Mouse (Mus musculus): Measurements from ENCODE around the gene Il12b.

DNA sequence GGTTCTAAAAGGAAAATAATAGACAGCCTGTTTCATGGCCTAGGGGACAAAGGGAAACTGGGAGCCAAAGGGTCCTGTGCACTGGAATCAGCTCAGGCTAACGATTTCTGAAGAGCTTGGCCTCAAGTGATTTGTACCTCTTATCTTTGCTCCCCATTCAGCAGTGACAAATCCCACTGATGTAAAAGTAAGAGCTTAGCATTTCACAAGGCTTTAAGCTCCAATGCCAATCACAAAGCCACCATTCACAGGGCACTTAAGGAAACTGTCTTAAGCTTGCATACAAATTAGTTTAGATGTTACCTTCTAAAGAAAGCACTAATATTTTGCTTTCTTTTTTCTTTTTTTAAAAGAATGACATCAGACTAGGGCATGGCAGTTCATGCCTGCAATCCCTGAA, 6.1 kb downstream of the Il12b start:
- no peak for TF ChIP-seq CTCF (IDR thresholded peaks at IDR 0.05; ENCODE audit: low read depth)
- TF ChIP-seq EP300 (optimal IDR thresholded peaks at IDR 0.05) = no peak
